Mouse (Mus musculus): ENCODE results near the gene Pcbd2.

Pcbd2 gene

DNA sequence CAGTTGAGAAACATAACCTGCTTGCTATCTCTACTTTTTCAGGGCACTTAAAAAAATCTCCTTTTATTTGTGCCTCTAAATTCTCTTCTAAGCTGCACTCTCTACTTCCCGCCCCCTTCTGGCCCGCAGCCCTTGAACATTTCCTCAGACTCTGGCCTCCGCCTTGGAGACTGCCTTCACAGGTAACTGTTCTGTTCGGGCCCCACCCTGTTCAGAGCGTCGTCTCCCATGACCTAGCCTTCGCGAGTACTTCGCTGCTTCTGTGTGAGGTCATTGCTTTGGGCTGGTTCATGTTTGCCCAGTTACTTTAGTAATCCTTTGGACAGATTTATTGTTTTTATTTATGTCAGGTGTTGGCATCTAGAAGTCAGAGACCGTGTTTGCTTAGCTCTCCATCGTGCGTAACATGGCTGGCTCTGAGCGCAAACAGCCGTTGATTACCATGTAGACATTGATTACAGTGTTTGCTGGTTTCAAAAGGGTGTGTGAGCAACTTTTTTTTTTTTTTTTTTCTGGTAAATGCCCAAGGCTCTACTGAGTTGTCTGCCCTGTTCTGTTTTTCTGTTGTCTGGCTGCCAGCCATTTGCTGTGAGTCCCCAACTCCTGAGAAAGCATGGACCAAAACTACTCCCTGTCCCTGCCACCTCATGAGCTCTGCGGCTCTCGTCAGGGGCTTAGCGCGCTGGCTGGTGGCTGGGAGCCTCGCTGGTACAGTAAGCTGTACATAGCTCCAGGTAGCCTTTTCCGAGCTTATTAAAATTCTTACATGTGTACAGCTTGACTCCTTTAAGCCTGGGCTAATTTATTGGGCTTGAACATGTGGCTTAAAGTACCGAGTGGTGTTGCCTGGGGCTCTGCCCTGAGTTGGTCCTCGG is 6.7 kb downstream of the Pcbd2 start:
- DNase-seq (ENCODE audit: extremely low read depth, low read depth), result no peak

DNA sequence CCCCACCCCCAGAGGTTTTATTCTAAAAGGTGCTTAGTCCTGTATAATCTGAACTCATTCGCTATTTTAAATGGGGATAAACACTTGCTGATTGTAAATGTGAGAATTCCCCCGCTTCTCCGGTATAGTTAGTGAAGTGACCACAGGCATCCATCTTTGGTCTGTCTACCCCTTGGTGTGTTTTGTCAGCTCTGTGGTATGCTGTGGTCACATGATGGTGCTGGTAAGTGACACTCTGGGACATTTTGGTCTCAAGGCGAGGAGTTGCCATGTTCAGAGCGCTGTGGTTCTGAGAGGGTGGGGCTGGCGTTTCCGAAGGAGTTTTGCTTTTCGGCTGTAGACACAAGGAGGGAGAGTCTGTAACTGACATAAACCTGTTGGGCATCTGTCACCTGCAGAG is 10.7 kb downstream of the Pcbd2 start:
- no peak for DNase-seq (ENCODE audit: extremely low read depth, low read depth)

DNA sequence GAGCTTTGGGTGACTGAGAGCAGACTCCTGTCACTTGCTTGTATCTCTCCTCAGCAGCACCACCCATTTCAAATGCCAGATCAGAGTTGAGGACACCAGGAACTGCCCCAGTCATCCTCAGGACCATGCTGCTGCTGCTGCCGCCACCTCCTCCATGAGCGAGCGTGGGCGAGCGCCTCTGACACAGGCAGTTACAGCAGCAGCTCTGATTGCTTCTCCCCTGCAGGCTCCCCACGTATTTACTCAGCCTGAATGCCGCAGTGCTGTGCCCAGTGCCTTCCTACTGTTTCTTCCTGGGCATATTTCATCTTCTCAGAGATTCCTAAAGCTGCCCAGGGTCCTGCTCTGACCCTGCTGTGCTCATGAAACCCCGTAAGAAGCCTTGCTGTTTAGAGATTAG is 15.1 kb downstream of the Pcbd2 start:
- DNase-seq (ENCODE audit: extremely low read depth, low read depth), result no peak

DNA sequence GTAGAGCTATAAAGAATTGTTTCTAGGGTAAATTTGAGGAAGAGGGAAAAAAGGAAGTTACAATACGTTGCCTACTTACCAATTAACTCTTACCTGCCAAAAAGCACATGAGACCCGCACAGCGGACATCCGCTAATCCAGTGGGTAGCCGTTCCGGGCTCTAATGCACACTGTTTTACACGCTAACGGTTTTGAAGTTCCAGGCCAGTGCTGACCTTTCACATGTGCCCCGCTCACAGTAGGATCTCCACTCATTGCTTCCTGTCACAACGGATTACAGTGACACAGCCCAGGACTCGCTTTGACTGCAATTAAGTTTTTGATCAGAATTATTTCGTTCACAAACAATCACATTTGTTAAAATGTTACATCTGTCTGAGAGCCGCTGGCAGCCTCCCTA is 27.2 kb downstream of the Pcbd2 start:
- peak; percentile 9 for DNase-seq (ENCODE audit: extremely low read depth, low read depth)

DNA sequence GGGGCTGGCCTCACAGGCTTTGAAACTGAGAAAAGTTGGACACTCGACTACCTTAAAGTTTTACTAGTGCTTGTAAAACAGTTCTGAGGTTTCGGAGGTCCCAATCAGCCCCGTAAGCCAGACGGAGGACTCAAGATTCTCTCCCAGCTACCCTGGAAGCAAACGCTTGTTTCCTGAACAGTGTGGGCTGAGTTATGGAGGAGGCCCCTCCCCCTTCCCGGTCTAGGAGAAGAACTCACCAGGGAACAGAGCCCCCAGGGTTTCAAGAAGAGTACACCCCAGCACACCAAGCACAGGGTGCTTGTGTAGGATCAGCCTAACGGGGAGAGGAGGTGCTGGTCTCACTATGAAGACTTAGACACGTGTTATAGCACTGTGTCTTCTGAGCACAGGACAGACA is 29.6 kb downstream of the Pcbd2 start:
- no peak for DNase-seq (ENCODE audit: extremely low read depth, low read depth)

DNA sequence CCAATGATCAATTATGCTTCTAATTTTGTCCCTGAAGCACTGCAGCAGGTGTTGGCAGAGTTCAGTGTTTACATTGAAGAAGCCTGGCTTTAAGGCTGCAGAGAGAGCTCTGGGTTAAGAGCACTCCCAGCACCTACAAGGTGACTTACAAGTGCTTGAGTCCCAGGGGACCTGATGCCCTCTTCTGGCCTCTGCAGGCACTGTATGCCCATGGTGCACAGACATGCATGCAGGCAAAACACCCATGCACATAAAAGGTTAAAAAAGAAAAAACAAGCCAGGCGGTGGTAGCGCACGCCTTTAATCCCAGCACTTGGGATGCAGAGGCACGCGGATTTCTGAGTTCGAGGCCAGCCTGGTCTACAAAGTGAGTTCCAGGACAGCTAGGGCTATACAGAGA is 30.5 kb downstream of the Pcbd2 start:
- peak; percentile 11 for DNase-seq (ENCODE audit: extremely low read depth, low read depth)

DNA sequence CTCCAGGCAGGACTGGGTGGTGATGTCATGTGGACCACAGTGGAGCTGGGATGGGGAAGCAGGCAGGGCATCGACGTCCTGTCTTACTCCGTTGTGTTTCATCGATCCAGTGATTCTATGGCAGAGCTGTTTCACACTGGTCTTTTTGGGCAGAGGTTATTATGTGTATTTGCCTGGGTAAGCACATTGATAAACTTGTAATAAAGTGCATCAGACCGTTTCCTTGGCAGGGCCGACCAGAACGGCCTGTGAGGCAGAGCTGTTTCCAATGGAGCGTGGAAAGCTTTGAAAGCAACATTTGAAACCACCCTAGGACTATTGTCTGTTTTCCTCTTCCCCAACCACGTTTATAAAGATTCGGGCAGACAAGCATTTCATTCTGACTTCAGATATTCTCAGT is 33.4 kb downstream of the Pcbd2 start:
- no peak for DNase-seq (ENCODE audit: extremely low read depth, low read depth)

DNA sequence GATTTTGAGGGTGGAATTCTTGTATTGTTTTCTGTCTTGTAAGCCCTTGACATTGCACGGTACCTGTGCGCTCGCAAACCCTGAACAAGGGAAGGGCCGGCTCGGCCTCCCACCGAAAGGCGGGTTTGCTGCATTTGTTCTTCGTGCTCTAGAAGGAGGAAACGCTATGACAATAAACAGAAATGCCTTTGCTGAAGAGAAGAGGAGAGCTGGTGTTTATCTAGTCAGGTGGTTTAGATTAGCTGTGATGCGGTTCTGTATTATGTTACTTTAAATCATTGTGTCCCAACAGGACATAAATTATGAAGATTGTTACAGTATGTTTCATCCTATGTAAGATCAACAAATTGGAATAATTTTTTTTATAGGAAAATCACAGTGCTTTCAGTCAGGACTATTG is 34.3 kb downstream of the Pcbd2 start:
- DNase-seq (ENCODE audit: extremely low read depth, low read depth), result no peak

DNA sequence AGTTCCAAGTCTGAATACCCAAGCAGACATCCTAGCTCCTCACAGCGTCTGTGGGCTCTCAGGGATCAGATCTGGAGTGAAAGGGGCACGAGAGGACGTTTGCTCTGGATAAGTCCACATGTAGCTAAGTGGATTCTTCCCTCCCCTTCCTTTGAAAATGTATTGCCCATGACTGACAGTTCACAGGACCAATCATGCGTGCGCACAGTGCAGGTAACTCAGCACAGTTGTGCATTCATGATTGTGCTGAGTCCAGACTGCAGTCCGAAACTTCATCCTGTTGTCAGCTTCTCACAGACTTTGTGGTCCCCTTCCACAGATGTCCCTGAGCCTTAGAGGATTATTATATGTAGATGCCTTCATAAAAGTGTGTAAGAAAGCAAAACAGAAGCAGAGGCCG is 47.2 kb downstream of the Pcbd2 start:
- no peak for DNase-seq (ENCODE audit: extremely low read depth, low read depth)

DNA sequence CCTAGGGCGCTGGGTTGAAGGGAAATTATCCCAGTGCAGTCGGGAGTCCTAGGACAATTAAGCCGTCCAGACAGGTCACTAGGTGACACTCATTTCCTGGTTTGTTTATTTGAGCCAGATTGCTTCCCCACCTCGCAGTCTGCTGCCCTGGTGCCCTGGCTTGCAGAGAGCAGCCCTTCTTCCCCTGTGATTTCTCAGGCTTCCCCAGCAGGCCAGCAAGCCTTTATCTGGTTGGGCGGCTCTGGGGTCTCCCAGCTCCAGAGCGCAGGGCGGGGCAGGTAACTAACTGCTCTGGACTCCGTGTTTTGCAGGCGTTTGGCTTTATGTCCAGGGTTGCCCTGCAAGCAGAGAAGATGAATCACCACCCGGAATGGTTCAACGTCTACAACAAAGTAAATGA is 47.9 kb downstream of the Pcbd2 start:
- DNase-seq (ENCODE audit: extremely low read depth, low read depth), result no peak

DNA sequence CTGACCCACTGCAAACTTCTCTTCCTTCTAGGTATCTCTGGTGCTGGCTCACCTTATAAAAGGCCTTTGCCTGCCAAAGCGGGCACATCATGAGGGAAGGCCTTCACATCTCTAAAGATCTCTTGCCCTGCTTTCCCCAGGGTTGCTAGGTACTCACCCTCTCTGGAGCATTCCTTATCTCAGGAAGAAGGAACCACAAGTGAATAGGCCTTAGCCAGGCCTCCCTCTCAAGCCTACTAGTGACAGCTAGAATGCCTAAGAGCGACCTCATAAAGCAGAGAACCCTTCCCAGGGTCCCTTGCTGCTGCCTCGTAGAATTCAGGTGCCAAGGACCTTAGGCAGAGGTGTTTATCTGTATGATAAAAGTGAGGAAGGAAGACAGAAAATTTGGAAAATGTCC is 57.1 kb downstream of the Pcbd2 start, which contains the start of gene Catsper3:
Catsper3 (plus strand) TSS at position 301 of the 400 bp plus-strand sequence.
- no peak for DNase-seq (ENCODE audit: extremely low read depth, low read depth)

DNA sequence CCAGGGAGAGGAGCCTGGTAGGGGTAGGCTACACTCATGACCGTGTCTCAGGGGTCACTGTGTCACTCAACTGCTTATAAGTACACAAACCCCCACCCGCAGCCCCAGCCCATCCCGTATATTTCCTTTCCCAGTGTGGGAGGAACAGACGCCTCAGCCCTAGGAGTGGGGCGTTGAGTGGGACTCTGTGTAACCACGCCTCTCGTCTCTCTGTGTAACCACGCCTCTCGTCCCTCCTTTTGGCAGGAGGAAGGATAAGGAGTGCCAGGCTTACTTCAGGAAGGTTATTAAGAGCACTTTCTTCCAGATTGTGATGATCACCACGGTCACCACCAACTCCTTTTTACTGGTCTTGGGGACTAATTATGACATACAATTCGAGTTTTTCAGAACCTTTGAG is 59.0 kb downstream of the Pcbd2 start:
- DNase-seq (ENCODE audit: extremely low read depth, low read depth), result no peak

DNA sequence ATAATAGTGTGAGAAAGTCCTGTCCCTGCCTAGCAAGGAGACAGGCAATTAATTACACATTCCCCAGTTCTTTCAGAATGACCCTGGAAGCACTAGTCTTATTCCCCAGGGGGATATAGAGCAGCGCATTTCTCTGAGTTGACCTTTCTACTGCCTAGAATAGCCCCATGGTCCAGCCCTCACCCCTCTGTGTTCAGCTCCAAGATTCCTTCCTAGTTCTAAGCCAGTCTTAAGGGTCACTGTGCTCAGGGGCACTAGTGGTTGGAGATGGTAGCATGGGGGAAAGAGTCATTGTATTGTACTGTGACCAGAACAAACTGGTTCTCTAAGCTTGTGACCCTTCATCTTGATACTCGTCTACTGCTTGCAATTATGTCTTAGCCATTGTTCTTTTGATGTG is 74.1 kb downstream of the Pcbd2 start:
- no peak for DNase-seq (ENCODE audit: extremely low read depth, low read depth)

DNA sequence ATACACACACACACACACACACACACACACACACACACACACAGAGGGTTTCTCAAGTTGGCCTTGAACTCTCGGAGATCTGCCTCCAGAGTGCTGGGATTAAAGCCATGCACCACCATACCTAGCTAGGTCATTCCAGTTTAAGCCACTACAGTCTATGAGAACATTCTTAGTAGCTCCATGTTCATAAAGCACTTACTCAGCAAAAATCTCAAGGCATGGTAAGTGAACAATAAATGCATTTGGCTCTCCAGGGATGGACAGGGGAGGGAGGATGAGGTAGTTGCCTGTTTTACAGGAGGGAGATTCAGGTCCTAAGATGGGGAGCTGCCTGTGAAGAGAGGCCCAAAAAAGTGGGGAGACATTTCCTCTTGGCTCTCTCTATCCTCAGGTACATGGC is 76.8 kb downstream of the Pcbd2 start:
- no peak for DNase-seq (ENCODE audit: extremely low read depth, low read depth)

DNA sequence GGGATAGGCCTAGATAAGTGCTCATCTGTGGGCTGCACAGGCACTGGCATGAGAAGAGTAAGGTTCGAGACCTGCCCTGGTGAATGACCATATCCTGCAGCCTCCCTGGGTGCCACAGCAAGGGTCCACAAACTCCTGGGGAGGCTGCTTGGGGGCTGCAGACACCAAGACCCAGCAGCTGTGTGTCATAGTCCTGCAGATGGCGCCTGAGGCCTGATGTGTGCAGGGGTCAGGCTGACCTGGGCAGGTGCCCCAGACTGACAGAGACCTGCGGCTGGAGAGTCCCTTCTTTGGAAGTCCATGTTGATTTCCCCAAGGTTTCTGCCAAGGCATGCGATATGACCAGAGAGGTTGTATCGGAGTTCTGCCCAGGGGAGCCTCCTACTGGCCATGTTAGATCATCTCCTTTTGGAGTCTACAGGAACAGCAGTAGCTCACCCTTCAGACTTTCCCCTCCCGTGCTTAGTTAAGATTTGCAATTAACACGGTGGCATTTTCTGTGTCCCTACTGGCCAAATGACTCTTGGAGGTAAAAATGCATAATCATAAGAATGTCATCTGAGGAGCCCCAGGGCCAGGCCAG is 82.0 kb downstream of the Pcbd2 start:
- DNase-seq (ENCODE audit: extremely low read depth, low read depth), result no peak

DNA sequence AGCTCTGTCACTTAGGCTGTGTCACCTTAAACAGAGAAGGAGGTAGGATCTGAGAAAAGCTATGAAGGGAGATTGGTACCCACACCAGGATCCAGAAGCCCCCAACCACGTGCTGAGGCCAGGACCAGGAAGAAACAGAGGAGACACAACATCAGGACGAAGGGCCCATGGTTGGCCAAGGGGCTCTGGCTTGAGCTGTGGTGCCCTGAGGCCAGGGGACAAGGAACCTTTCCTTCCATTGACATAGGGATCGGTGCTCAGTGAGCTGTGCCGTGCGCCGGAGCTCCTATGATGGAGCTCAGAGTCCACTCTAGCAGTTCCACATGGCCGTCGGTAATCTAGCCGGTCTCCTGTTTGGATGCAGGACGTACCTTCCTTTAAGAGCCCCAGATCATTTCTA is 82.5 kb downstream of the Pcbd2 start:
- no peak for DNase-seq (ENCODE audit: extremely low read depth, low read depth)

DNA sequence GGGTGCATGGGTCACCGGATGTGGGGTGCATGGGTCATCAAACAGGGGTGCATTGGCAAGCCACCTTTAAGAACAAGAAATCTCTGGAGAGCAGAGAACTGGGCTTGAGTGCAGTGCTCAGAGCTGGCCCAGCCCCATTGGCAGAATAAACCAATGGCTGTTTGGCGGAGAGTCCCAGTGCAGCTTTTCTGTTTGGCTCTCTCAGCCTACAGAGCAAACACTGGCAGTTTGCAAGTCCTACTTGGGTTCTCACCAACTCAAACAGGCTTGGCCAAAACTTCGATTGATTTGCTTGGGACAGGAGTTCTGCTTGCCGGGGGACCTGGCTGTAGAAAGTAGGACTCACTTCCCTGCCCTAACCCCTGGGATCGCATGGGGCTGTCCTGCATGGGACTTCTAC is 83.8 kb downstream of the Pcbd2 start:
- DNase-seq (ENCODE audit: extremely low read depth, low read depth), result no peak

DNA sequence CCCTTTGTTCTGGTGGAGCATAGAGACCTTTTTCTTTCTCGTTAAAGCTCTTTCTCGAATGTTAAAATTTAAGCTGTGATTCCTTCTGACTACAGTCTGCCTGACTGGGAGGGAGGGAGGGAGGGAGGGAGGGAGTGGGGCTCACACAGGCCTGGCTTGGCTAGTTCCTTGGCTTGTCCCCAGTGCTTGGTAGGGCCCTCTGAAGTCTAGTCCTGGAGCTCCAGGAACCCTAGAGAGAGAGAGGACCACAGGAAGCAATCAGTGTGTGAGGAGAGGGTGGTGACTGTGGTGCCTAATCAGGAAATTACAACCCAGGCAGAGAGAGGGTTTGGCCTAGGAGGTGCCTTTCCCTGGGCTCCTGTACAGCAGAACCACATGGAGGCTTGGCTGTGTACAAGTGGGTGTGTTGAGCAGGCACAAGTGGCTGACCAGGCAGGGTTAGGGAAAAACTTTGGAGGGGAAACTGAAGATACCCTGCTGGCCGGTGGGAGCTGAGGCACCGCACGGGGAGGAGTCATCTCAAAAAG is 86.4 kb downstream of the Pcbd2 start:
- no peak for DNase-seq (ENCODE audit: extremely low read depth, low read depth)

DNA sequence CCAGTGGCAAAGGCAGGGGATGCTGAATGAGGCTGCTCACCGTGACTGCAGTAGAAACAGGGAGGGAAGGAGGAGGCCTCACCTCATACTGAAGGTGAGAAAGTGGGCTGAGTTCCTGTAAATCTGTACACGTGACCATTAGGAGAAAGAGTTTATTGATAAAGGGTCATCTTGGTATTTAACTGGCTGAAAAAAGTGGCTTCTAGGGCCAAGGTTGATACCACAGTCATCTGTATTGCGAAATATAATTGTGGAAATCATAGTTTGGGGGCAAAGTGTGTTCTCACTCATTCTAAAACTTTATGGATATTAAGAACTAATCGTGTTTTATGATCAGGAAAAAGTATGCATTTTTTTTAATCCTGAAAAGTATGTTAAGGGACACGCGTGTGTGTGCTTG is 87.7 kb downstream of the Pcbd2 start:
- no peak for DNase-seq (ENCODE audit: extremely low read depth, low read depth)

DNA sequence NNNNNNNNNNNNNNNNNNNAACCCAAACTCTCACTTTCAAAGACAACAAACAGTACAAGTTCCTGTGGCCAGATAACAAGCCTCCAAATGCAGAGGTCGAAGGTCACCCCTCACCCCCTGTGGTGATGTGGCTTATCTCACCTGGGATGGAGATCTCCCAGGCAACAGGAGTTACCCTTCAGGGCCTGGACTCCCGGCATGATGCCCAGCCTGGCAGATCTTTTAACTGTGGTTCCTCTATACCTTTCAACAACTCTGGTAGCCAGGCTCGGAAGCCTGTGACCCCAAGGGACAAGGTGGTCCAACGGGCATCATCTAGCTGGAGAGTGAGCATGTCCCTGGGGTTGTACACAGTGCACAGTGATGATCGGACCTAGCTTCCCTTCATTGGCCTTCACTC is 95.3 kb downstream of the Pcbd2 start:
- DNase-seq (ENCODE audit: extremely low read depth, low read depth), result no peak

DNA sequence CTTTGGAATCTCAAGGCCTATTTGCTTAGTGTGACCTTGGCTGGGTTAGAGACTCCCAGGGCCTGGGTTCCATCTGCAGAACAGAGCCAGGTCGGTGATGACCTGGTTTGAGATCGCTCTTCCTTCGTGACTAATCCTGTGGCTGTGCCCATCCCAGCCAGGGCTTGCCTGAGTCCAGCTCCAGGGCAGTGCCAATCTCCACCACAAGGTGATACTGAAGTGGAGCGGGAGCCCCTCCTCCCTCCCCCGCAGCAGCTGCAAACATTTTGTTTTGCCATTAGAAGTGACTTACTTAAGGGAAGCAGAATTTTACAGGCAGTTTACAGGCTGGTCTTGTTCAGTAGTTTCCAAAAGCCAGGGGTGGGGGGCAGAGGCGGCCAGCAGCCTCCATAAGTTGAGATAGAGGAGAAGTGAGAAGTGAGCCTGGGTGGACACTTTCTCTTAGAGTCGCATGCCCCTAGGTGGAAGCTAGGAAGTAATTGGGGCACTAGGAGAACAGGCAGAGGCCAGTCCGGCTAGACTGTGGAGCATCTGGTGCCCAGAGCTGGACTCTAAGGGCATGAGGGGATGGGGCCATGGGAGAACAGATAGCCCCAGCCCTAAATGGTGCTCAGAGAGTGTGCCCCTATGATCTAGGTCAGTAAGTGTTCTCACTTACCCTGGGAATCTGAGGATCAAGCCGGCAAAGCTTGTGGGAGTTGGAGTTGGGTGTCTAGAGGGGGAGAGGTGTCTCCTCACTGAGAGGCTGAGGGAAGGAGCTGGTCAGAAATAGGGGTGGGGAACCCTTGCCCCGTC is 97.2 kb downstream of the Pcbd2 start:
- no peak for DNase-seq (ENCODE audit: extremely low read depth, low read depth)

DNA sequence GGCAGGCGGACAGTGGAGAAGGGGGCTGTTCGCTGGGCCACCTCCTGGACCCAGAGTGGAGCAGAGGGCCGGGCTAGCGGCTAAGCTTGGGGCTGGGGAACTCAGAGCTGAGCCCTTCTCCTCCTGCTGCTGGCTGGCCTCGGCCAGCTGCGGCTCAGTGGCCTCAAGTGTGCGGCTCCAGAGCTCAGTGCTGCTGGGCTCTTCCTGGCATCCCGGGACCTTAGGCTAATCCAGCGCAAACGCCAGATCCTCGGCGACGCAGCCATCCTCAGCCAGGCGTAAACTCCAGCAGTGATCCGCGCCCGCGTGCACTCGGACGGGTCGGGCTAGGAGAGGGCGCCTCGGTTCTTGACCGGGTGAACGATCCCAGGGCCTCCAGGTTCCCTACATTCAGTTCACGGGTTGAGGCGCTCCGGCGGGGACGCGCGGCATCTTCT is 98.1 kb downstream of the Pcbd2 start:
- no peak for DNase-seq (ENCODE audit: extremely low read depth, low read depth)
